In the genomic region with DNA sequence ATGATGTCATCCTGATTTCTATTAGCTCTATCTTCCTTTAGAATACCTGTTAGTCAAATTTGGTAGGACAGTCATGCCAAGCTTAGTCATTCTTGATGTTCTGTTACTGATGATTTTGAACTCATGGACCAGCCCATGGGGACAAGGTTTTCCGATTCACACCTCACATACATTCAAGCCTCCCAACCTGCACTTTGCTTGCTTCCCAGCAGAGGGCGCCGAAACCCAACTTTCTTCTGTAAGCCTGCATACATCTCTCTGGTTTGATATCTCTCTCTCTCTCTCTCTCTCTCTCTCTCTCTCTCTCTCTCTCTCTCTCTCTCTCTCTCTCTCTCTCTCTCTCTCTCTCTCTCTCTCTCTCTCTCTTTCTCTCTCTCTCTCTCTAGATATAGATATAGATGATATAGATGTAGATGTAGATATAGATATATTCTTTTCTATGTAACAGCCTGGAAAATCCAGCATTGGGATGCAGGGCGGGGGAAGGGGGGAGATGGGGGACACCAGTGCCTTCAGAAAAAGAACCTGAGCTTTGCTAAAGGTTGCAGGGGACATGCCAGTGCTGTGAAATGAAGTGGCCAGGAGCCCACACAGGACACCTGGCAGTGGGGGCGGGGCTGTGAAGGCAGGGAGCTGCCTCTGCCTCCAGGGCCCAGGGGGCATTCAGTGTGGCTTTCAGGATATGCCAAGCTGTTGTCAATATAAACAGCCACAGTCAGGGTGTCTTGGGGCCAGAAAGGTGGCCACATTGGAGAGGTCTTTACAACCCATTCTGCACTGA, we compare ENCODE assay signal across 8 mouse cellular contexts. TPM values are rescaled to one million over a fixed set of nuclear protein-coding genes. Genes with fewer than 3 reads are reported as not detected.
DNase-seq lines count a peak whose midpoint lies in the region; ATAC-seq and TF ChIP-seq lines count a peak whose summit lies in the region.

No protein-coding gene starts in this region.

- 40% methylated on average over 5 of the region's 5 CpGs for WGBS in hindbrain, embryonic 10.5 days
- WGBS in hindbrain, embryonic 12.5 days = 39% methylated on average over 5 of the region's 5 CpGs
- WGBS in bone marrow, adult 2 months = 37% methylated on average over 5 of the region's 5 CpGs
- 42% methylated on average over 5 of the region's 5 CpGs for WGBS in midbrain, embryonic 14.5 days
- 41% methylated on average over 5 of the region's 5 CpGs for WGBS in spleen, adult 2 months

- peak; percentile 79 for TF ChIP-seq CTCF in bone marrow, adult 2 months (IDR thresholded peaks at IDR 0.05; ENCODE audit: control insufficient read depth, insufficient read depth, low read length)
- peak; percentile 78 for TF ChIP-seq CTCF in embryonic fibroblast, embryonic 13.5 days (IDR thresholded peaks at IDR 0.05; ENCODE audit: borderline replicate concordance, insufficient read depth, low read length)
- TF ChIP-seq CTCF in left cerebral cortex, adult 2 months (IDR thresholded peaks at IDR 0.05) = peak; percentile 74
- TF ChIP-seq CTCF in spleen, adult 2 months (IDR thresholded peaks at IDR 0.05; ENCODE audit: extremely low read depth, insufficient read depth, insufficient read length, insufficient replicate concordance) = peak; percentile 73; the same call in 1 of the 2 replicates

- no peaks in the 10 kb centered on the region for H3K4me1 ChIP-seq in hindbrain, embryonic 10.5 days (replicated peaks)
- no peaks in the 10 kb centered on the region; the same call in 1 of the 2 replicates for H3K4me1 ChIP-seq in hindbrain, embryonic 12.5 days
- peaks cover 2% of the 10 kb centered on the region; the same call in 1 of the 2 replicates for H3K4me1 ChIP-seq in bone marrow, adult 2 months (ENCODE audit: control insufficient read depth, insufficient read depth, low read length)
- no peaks in the 10 kb centered on the region for H3K4me1 ChIP-seq in embryonic fibroblast, embryonic 13.5 days (ENCODE audit: control insufficient read depth, insufficient read depth, low read length)
- H3K4me1 ChIP-seq in midbrain, embryonic 14.5 days (ENCODE audit: control insufficient read depth, insufficient read depth, low read length) = no peaks in the 10 kb centered on the region
- no peaks in the 10 kb centered on the region for H3K4me1 ChIP-seq in spleen, adult 2 months (ENCODE audit: control insufficient read depth, insufficient read depth, insufficient read length)

- no peaks in the 10 kb centered on the region for H3K36me3 ChIP-seq in hindbrain, embryonic 10.5 days
- H3K36me3 ChIP-seq in hindbrain, embryonic 12.5 days = no peaks in the 10 kb centered on the region
- H3K36me3 ChIP-seq in midbrain, embryonic 14.5 days (ENCODE audit: control insufficient read depth, insufficient read depth, low read length) = no peaks in the 10 kb centered on the region
- H3K36me3 ChIP-seq in spleen, adult 2 months (ENCODE audit: control insufficient read depth, insufficient read depth, low read length) = no peaks in the 10 kb centered on the region

- no peak overlapping the region for H3K9ac ChIP-seq in hindbrain, embryonic 12.5 days
- no peak overlapping the region for H3K9ac ChIP-seq in midbrain, embryonic 14.5 days (replicated peaks; ENCODE audit: low read length)

- no peak overlapping the region for H3K27ac ChIP-seq in hindbrain, embryonic 10.5 days
- H3K27ac ChIP-seq in hindbrain, embryonic 12.5 days = no peak overlapping the region
- H3K27ac ChIP-seq in bone marrow, adult 2 months (ENCODE audit: control insufficient read depth, insufficient read depth, low read depth, low read length, poor library complexity) = no peak overlapping the region
- H3K27ac ChIP-seq in embryonic fibroblast, embryonic 13.5 days (ENCODE audit: insufficient read depth, low read length) = no peak overlapping the region
- H3K27ac ChIP-seq in left cerebral cortex, adult 2 months = no peak overlapping the region
- H3K27ac ChIP-seq in midbrain, embryonic 14.5 days (replicated peaks; ENCODE audit: low read depth, low read length) = no peak overlapping the region
- no peak overlapping the region for H3K27ac ChIP-seq in spleen, adult 2 months (ENCODE audit: insufficient read depth, low read length)

- no peak overlapping the region for H3K4me3 ChIP-seq in hindbrain, embryonic 10.5 days
- H3K4me3 ChIP-seq in hindbrain, embryonic 12.5 days = no peak overlapping the region
- H3K4me3 ChIP-seq in bone marrow, adult 2 months (replicated peaks; ENCODE audit: control insufficient read depth, low read depth, low read length) = no peak overlapping the region
- H3K4me3 ChIP-seq in embryonic fibroblast, embryonic 13.5 days (ENCODE audit: insufficient read depth, low read length) = no peak overlapping the region
- no peak overlapping the region for H3K4me3 ChIP-seq in left cerebral cortex, adult 2 months
- H3K4me3 ChIP-seq in midbrain, embryonic 14.5 days (replicated peaks; ENCODE audit: low read depth, low read length) = no peak overlapping the region
- H3K4me3 ChIP-seq in spleen, adult 2 months (ENCODE audit: extremely low read depth, insufficient read depth, insufficient read length) = no peak overlapping the region

- intact Hi-C loops in left cerebral cortex, adult 2 months (cut with DNase I) = loop anchor here (1.0 to 2.0 kb wide), 2 partner anchors 74 to 423 kb away; no protein-coding TSS in a partner anchor

- no peaks in the 10 kb centered on the region for H3K9me3 ChIP-seq in hindbrain, embryonic 10.5 days
- no peaks in the 10 kb centered on the region for H3K9me3 ChIP-seq in hindbrain, embryonic 12.5 days (replicated peaks)
- no peaks in the 10 kb centered on the region for H3K9me3 ChIP-seq in midbrain, embryonic 14.5 days (ENCODE audit: control insufficient read depth, low read length)

- ATAC-seq in hindbrain, embryonic 12.5 days (ENCODE audit: low FRiP score) = no peak
- ATAC-seq in inflammation-experienced regulatory T-cells, adult 6 months = peak; percentile 69
- ATAC-seq in midbrain, embryonic 14.5 days (ENCODE audit: low FRiP score, low TSS enrichment) = peak; percentile 44; the same call in 1 of the 2 replicates

- H3K27me3 ChIP-seq in hindbrain, embryonic 10.5 days (ENCODE audit: insufficient read depth, poor library complexity, severe bottlenecking) = no peaks in the 10 kb centered on the region
- peaks cover 5% of the 10 kb centered on the region; the same call in 1 of the 2 replicates for H3K27me3 ChIP-seq in hindbrain, embryonic 12.5 days
- H3K27me3 ChIP-seq in midbrain, embryonic 14.5 days (ENCODE audit: control insufficient read depth, insufficient read depth, low read length) = no peaks in the 10 kb centered on the region
- H3K27me3 ChIP-seq in spleen, adult 2 months (ENCODE audit: control insufficient read depth, insufficient read depth, low read length) = no peaks in the 10 kb centered on the region

- no peak for TF ChIP-seq POLR2A in bone marrow, adult 2 months (IDR thresholded peaks at IDR 0.05; ENCODE audit: borderline replicate concordance, control insufficient read depth, low read depth, low read length)
- TF ChIP-seq POLR2A in embryonic fibroblast, embryonic 13.5 days (IDR thresholded peaks at IDR 0.05; ENCODE audit: low read depth, low read length) = no peak
- TF ChIP-seq POLR2A in spleen, adult 2 months (IDR thresholded peaks at IDR 0.05; ENCODE audit: low read depth, low read length) = no peak

- no peak overlapping the region for H3K4me2 ChIP-seq in hindbrain, embryonic 12.5 days (replicated peaks)
- no peak overlapping the region for H3K4me2 ChIP-seq in midbrain, embryonic 14.5 days (ENCODE audit: low read length)

- DNase-seq in hindbrain, embryonic 10.5 days (ENCODE audit: low spot score) = peak; percentile 63
- peak; percentile 83 to 86 for DNase-seq in left cerebral cortex, adult 2 months (ENCODE audit: extremely low spot score in 1 of 2, low spot score in 2 of 2)
- DNase-seq in midbrain, embryonic 14.5 days = peak; percentile 87
- peak; percentile 8 to 50 for DNase-seq in spleen, adult 2 months (ENCODE audit: low read depth in 1 of 2, low spot score in 2 of 2)

RNA-seq across cellular contexts. Expression of a gene that starts 5.7 kb away (rescaled TPM):
- not detected in 2 replicates for polyA plus RNA-seq in hindbrain, embryonic 10.5 days (2016; fragmentation: Nextera tagmentation; extraction: Ambion mirVana)
- polyA plus RNA-seq in hindbrain, embryonic 12.5 days (2016; fragmentation: Nextera tagmentation; extraction: Ambion mirVana) = not detected in 2 replicates
- 1.4 TPM in 1 of 2 replicates, not detected in the other for polyA plus RNA-seq in bone marrow, adult 2 months (2011; ENCODE audit: insufficient read depth, insufficient read length, low replicate concordance, missing spikeins)
- not detected in 2 replicates for polyA plus RNA-seq in embryonic fibroblast, embryonic 13.5 days (2011; ENCODE audit: insufficient read length, low read depth, missing spikeins)
- not detected for polyA plus RNA-seq in inflammation-experienced regulatory T-cells, adult 6 months (2017; shearing (Covaris generic))
- total RNA-seq in left cerebral cortex, adult 2 months (2021) = not detected
- polyA plus RNA-seq in midbrain, embryonic 14.5 days (2014; fragmentation: Nextera tagmentation; extraction: Ambion mirVana) = not detected in 2 replicates
- polyA plus RNA-seq in spleen, adult 2 months (2012; rRNA removed) = 0.49 and 0.87 TPM in 2 replicates

RNA-seq across cellular contexts. Expression of a gene that starts 18.1 kb away (rescaled TPM):
- not detected in 2 replicates for polyA plus RNA-seq in hindbrain, embryonic 10.5 days (2016; fragmentation: Nextera tagmentation; extraction: Ambion mirVana)
- 0.08 TPM in 1 of 2 replicates, not detected in the other for polyA plus RNA-seq in hindbrain, embryonic 12.5 days (2016; fragmentation: Nextera tagmentation; extraction: Ambion mirVana)
- not detected in 2 replicates for polyA plus RNA-seq in bone marrow, adult 2 months (2011; ENCODE audit: insufficient read depth, insufficient read length, low replicate concordance, missing spikeins)
- not detected in 2 replicates for polyA plus RNA-seq in embryonic fibroblast, embryonic 13.5 days (2011; ENCODE audit: insufficient read length, low read depth, missing spikeins)
- 10 to 100 TPM in 2 of 3 experiments, 1 to 10 TPM in 1; 5.2 to 13.1 (median 10.3) TPM for polyA plus RNA-seq in inflammation-experienced regulatory T-cells, adult 6 months (2017; shearing (Covaris generic))
- 1 to 10 TPM; 1.0 to 3.7 TPM for total RNA-seq in left cerebral cortex, adult 2 months (2021)
- not detected in 2 replicates for polyA plus RNA-seq in midbrain, embryonic 14.5 days (2014; fragmentation: Nextera tagmentation; extraction: Ambion mirVana)
- polyA plus RNA-seq in spleen, adult 2 months (2012; rRNA removed) = 0.13 TPM in 1 of 2 replicates, not detected in the other

RNA-seq across cellular contexts. Expression of a gene that starts 36.7 kb away (rescaled TPM):
- not detected in 2 replicates for polyA plus RNA-seq in hindbrain, embryonic 10.5 days (2016; fragmentation: Nextera tagmentation; extraction: Ambion mirVana)
- polyA plus RNA-seq in hindbrain, embryonic 12.5 days (2016; fragmentation: Nextera tagmentation; extraction: Ambion mirVana) = not detected in 2 replicates
- 13.2 and 51.9 TPM in 2 replicates for polyA plus RNA-seq in bone marrow, adult 2 months (2011; ENCODE audit: insufficient read depth, insufficient read length, low replicate concordance, missing spikeins)
- polyA plus RNA-seq in embryonic fibroblast, embryonic 13.5 days (2011; ENCODE audit: insufficient read length, low read depth, missing spikeins) = not detected in 2 replicates
- polyA plus RNA-seq in inflammation-experienced regulatory T-cells, adult 6 months (2017; shearing (Covaris generic)) = not detected
- not detected for total RNA-seq in left cerebral cortex, adult 2 months (2021)
- polyA plus RNA-seq in midbrain, embryonic 14.5 days (2014; fragmentation: Nextera tagmentation; extraction: Ambion mirVana) = not detected in 2 replicates
- polyA plus RNA-seq in spleen, adult 2 months (2012; rRNA removed) = 0.67 and 1.0 TPM in 2 replicates

RNA-seq across cellular contexts. Expression of a gene that starts 48.8 kb away (rescaled TPM):
- polyA plus RNA-seq in hindbrain, embryonic 10.5 days (2016; fragmentation: Nextera tagmentation; extraction: Ambion mirVana) = not detected in 2 replicates
- polyA plus RNA-seq in hindbrain, embryonic 12.5 days (2016; fragmentation: Nextera tagmentation; extraction: Ambion mirVana) = not detected in 2 replicates
- polyA plus RNA-seq in bone marrow, adult 2 months (2011; ENCODE audit: insufficient read depth, insufficient read length, low replicate concordance, missing spikeins) = 0.82 and 0.86 TPM in 2 replicates
- not detected in 2 replicates for polyA plus RNA-seq in embryonic fibroblast, embryonic 13.5 days (2011; ENCODE audit: insufficient read length, low read depth, missing spikeins)
- under 1 TPM in 2 of 3 experiments, not detected in 1; 0.09 to 0.25 TPM for polyA plus RNA-seq in inflammation-experienced regulatory T-cells, adult 6 months (2017; shearing (Covaris generic))
- total RNA-seq in left cerebral cortex, adult 2 months (2021) = not detected
- not detected in 2 replicates for polyA plus RNA-seq in midbrain, embryonic 14.5 days (2014; fragmentation: Nextera tagmentation; extraction: Ambion mirVana)
- polyA plus RNA-seq in spleen, adult 2 months (2012; rRNA removed) = 0.02 and 0.04 TPM in 2 replicates

Comparison
In these comparisons a context has a peak if more than half of its experiments do, and no peak if none do; other contexts are left out.
1. DNase-seq: peak in every context shown above with its lines; median percentile 87 in midbrain, embryonic 14.5 days; 84 in left cerebral cortex, adult 2 months; 63 in hindbrain, embryonic 10.5 days; 29 in spleen, adult 2 months.